Mouse (Mus musculus) testis, postnatal 10 days (tissue): ENCODE measurements around the gene Gm48551.
A peak's percentile ranks its signal among the peaks of the same experiment; 100 is the strongest.

Experiments used
- DNase-seq: peaks from one replicate; pipeline ENCODE4 v3.0.0; 2021; ENCODE audit warnings: low spot score

The Gm48551 gene

DNA sequence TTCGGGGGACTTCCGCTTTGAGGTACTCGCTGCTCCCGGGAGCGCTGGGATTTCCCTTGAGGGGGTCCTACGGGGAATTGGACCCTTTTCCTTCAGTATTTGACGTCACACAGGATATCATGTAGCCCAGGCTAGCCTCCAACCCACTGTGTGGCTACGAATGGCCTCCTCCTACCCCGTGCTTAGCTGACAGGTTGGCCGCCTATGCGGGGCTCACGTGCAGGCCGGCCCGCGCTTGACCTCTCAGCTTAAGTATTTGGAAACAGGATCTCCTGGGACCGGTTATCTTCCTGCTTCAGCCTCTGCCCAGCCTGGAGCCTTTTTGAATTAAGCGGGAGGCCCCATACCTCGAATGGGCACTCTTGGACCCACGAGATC lies 328 bp downstream of the Gm48551 start:
- no peak for DNase-seq

DNA sequence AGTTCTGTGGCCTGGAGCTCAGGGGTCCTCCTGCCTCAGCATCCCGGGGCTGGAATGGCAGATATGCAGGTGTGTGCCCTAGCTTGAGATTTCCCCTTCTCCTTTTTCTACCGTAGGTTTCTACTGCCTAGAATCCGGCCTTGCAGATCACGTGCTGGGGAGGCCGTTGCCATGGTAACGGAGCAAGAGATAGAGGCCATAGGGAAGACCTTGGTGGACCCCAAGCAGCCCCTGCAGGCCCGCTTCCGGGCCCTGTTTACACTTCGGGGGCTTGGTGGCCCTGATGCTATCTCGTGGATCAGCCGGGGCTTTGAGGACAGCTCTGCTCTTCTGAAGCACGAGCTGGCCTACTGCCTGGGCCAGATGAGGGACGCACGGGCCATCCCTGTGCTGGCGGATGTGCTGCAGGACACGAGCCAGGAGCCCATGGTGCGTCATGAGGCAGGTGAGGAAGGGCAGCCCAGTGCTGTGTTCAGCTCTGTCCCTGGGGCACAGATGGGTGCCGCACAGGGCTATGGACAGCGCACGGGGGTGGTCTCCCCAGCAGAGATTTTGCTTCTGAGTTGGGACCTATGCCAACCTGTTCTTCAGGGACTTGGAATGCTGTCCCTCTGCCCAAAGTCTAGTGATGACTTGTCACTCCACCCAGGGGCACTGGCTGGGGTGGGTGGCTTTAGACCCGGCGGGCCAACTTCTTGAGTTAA lies 1.5 kb downstream of the Gm48551 start:
- DNase-seq, result no peak

DNA sequence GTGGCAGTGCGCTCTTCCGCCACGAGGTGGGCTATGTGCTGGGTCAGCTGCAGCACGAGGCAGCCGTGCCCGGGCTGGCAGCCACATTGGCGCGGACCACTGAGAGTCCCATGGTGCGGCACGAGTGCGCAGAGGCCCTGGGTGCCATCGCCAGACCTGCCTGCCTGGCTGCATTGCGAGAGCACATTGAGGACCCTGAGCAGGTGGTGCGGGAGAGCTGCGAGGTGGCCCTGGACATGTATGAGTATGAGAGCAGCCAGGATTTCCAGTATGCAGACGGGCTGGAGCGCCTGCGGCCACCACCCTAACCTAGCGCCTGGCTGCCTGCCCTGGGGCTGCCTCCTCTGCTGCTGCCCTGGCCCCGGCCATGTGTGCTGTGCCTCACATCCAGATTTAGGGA lies 3.5 kb downstream of the Gm48551 start:
- no peak for DNase-seq

DNA sequence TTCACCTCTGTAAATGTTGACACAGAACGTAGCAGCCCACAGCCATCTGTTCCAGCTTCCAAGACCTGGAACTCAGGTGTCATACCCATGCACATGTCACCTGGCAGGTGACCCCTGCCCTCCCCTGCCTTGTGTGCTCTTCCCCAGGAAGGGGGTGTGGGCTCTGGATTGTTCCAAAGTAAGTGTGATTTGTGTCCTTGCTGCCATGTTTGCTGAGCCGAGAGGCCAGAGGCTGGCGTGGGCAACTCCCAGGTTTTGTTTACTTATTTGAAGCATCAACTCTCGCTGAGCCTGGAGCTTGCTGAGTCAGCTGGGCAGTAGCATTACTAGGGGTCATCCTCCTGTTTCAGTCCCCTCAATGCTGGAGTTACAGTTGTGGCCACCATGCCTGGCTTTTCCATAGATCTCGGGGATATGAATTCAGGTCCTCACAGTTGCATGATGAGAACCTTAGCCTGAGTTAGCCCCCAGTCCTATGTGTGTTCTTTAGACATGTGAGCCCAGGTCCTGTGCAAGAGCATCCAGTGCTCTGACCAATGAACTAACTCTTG lies 4.3 kb downstream of the Gm48551 start, which contains the start of gene Gm48552:
Gene Gm48552 (plus strand): TSS at position 501 of the 551 bp plus-strand sequence.
- DNase-seq, result no peak

DNA sequence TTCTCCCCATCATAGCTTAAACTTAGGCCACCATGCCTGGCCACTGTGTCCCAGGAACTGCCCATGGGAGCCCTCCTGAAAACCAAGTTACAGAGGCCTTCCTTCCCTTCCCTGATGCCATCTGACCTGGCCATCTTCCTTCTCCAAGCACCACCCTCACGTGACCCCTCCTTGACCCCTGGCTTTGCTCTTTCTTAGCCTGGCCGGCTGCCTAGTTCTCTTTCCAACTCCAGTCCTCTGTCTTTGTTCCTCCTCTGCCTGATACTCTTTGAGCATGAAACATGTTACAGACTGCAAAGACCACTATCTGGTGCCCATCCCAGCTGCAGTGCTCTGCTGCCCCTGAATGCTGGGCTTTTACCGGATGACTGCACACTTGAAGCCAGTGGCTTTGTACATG lies 5.1 kb downstream of the Gm48551 start:
- DNase-seq, result peak; percentile 83

DNA sequence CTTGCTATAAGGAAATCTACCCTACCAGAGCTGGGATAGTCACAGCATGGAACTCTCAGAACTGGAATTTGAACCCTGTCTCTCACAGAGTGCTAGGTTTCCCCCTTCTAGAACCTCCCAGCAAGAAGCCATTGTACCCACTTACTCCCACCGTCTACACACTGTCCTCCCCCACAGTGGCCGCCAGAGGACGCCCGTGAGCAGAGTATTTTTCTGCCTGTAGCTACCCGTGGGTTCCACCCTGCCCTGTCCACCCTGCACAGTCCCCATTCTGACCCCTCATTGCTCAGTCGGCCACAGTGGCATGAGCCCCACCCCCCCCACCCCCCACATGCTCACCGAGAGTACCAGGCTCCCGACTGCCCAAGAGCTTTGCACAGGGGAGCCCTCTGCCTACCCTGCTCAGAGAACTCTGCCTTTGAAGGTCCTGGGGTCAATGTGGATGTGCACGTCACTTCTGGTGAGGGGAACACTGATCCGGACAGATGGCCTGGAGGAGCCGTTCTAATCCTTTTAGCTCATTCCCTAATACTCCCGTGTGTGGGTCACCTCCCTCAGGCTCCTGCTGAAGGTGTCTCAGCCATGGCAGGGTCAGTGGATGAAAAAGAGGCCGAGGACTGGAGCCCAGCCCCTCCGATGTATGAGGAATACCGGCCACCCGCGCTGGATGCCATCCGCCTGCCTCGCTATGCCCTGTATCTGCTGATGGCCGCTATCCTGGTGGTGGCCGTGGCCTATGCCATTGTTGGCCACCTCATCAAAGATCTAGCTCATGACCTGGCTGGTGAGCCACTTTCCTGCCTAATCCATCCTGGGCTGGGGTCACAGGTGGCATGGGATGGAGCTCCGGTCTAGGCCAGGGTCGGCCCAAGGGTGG lies 5.8 kb downstream of the Gm48551 start:
- peak; percentile 86 for DNase-seq

DNA sequence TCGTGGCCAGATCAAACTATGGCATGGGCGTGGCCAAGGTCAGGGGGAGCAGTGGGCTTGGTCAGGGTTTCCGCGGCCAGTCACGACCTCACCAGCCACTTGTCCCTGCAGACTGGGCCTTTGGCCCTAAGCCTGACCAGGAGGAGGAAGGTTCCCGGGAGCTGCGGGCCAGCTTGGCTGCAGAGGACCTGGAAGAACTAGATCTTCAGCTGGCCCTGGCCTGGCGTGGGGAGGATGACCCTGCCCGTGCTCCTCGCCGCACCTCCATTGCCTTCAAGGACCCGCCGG lies 6.4 kb downstream of the Gm48551 start:
- no peak for DNase-seq

DNA sequence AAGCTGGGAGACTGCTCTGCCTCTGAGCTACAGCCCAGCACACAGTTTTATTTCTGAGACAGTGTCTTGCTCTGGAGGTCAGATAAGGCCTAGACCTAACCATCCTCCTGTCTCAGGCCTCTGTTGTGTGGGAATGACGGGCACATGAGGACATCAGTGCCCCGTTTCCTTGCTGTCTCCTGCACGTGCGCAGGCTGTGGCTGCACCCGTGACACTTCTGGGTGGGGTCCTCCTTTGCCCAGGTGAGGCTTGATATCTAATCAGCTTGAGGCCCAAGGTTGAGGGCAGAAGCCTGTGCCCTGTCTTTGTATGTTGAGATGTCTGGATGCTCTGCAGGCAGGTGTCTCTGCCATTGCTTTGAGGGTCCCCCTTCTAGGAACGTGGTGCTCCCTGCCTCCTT lies 8.0 kb downstream of the Gm48551 start:
- no peak for DNase-seq

DNA sequence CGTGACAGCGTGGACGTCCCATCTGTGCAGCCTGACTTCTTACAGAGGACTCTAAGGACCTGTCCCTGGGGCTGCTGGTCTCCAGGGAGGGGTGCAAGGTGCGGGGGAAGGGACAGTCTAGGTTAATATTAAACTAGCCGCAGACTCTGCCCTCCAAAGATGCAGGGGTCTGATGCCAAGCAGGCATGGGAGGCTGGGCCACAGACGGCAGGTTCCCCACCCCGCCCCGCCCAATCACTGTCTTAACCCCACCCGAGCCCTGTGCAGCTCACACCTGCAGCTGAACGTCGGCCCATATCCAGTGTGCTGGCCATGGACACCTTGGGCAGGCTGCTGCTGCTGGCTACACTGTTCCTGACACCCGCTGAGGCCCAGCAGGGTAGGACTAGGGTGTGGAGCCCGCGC lies 8.5 kb downstream of the Gm48551 start, which contains the start of gene Smim24:
Gene Smim24 (plus strand): TSS at position 271 of the 405 bp plus-strand sequence.
- DNase-seq, result no peak

DNA sequence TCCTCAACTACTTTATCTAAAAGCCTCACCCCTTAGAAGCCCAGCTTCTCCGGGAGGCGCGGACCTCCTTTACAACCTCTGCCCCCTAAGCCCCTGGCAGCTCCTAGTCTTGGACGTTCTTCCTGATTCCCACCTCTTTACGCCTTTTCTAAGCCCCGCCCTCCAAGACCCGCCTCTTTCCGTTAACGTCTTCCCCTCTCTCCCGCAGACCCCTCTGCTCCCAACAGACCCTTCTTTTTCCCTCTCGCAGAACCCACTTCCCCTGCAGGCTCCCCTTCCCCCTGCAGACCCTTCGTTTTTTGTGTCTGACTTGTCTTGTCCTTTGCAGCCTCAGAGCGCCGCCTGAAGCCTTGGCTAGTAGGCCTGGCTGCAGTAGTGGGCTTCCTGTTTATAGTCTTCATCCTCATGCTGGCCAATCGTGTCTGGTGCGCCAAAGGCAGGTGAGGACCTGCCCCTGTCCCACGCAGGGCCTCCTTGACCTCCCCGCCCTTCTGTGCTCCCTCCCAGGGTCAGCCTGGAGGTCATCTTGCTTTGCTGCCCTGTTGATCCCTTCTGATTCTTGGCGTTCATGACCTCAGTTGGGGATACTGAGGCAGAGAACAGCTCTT lies 9.3 kb downstream of the Gm48551 start:
- no peak for DNase-seq

DNA sequence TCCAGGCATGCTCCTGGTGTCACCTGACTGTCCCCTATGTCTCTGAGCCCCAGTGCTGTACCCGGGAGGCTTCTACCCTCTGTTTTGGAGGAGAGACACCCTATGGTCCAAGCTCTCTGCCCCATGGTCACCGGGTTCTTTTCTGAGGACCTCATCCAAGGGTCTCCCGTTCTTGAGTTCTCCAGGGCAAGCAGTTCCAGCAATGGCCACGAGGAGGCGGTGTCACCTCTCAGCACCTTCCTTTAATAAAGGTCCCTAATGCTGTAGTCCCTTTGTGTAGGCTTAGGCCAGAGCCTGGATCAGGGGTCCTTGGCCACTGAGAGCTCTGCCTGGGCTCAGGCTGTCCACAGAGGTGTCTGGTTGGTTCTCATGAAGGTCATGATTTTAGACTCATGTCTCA lies 10.9 kb downstream of the Gm48551 start:
- peak; percentile 88 for DNase-seq

DNA sequence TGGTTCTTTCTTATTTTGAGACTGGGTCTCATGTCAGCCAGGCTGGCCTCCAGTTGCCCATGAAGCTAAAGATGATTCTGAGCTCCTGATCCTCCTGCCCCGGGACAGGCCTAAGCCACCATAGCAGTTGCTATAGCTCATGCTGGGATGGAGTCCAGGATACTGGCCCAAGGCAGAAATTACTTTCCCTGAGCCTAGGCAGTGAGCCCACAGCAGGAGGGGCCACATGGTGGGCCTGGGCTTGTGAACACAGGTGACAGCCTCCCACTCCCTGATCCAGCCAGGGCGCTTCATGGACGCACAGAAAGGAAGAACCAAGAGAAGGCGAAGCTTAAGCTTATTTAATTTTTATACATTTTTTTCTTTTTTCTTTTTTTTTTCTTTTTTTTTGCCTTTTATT lies 11.6 kb downstream of the Gm48551 start:
- no peak for DNase-seq

DNA sequence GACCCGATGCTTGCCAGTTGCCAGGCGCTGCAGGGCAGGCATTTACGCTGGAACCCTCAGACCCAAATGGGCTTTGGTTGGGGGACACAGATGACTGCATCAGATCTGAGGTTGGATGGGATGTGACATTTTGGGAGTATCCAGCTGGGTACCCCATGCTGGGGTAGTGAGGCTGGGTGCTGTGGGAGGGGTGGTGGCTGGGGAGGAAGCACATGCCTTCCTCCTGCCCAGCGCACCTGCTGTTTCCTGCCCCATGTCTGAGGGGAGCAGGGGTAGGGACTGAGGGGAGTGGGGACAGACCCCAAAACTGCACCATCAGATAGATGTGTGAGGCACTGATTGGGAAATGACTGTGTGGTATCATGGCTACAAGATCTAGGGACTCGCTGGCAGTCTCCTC lies 12.5 kb downstream of the Gm48551 start:
- no peak for DNase-seq

DNA sequence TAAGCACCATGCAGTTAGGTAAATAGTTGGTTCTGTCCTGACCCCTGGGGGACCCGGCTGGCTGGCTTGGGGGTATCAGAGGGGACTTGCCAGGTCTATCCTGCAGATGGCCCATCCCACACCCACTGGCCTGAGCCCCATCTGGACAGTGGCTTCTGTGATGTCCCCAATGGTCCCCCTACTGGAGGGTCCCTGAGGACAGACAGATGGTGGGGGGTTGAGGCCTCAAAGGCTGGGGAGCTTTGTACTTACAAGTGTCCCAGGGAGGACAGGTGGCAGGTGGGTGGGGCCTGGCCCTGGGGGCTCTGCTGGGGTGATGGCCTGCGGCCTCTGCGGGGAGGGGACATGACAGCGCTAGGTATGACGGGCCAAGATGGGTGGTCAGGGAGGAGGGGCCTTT lies 15.0 kb downstream of the Gm48551 start:
- DNase-seq, result no peak

DNA sequence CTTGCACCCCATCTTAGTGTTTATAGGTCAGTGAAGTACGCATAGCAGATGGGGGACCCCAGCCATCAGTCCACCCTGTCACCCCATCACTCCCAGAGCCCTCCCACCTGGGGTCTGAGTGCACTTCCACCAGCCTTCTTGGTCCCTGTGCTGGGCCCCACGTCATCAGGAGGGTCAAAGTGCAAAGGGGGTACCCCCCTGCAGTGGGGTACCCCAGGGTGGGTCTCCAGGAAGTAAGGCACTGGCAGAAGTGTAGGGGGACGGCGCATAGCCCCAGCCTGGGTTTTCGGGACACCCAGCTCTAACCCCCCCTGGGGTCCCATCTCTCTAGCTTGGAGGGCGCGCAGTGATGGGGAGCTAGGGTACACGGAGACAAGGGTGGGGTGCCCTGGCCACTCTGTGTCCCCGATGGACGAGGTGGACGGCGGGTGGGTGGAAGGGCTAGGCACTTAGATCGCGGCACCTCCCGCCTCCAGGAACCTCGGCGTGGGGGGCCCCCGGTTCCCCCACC lies 15.6 kb downstream of the Gm48551 start:
- DNase-seq, result no peak

DNA sequence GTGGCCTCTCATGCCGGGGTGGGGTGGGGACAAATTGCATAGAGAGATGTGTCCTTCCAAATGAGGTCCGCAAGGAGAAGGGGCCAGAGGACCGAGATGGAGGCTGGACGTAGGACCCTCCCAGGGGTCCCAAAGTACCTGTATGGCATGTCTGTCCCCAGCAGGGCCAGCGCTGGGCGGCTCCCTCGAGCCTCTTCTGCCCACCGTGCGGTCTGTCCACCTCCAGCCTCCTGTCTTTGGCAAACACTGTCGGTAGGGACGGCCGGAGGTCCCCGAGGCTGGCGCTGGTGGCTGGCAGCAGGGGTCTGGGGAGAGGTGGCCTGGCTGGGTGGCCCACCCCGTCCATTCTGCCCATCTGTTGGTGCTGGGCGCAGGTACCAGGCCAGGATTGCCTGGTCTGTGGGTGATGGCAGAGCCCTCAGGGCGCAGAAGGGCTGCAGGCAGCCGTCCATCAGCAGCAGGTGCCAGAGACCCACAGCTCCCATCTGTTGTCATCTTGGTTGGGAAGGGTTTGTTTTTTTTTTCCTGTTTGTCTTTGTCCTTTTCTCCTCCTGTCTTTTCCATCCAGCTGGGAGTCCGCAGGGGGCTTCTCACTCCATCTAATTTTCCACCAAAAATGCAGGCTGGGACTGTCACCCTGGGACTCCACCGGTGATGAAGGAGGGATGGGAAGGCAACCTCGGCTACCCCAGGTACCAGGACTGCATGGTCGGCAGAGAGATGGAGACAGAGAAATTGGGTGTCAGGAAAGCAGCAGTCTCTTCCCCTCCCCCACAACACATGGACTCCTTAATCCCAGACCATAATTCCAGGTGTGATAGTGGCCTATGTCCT lies 16.3 kb downstream of the Gm48551 start:
- DNase-seq, result no peak

DNA sequence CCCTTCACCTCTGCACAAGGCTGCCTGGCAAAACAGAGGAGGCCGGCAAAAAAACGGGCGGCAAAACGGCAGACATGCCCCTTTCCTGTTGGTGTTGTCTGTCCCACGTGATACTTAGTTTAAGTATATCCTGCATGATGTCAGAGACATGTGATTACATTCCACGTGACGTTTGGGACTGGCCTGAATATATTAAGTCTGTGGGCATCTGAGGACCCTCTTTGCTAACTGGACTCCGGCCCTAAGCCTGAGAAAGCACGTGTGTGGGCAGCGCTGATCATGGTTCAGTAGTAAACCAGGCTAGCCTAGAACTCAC lies 16.9 kb downstream of the Gm48551 start:
- DNase-seq, result no peak

DNA sequence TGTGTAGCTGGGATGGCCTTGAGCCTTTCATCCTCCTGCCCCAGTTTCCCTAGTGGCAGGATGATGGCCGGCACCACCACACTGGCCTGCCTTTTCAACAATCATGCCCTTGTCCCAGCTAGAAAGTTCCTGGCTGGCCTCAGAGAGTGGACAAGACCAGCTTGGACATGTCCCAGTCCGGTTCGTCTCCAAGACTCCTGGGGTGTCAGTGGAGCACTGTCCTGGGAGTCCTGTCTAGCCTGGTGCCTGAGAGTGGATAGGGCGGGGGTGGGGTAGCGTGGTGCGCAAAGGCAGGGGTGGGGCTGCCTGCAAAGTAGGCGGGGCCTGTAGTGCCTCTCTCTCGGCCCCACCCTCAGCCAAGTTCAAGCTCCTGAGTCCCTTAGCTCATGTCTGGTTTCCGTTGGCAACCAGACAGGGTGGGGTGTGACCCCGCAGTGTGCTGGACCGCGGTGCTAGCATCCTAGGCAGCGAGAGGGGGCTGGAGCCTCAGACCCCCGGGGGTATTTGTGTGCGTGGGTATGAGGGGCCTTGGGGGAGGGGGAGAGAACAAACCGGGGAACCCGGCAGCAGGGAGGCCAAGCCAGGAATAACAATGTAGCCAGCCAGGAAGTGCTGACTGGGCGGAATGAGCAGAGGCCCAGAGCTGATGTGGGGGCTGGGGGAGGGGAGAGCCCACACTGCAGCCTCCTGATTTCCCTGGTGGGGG lies 17.4 kb downstream of the Gm48551 start:
- peak; percentile 86 for DNase-seq

DNA sequence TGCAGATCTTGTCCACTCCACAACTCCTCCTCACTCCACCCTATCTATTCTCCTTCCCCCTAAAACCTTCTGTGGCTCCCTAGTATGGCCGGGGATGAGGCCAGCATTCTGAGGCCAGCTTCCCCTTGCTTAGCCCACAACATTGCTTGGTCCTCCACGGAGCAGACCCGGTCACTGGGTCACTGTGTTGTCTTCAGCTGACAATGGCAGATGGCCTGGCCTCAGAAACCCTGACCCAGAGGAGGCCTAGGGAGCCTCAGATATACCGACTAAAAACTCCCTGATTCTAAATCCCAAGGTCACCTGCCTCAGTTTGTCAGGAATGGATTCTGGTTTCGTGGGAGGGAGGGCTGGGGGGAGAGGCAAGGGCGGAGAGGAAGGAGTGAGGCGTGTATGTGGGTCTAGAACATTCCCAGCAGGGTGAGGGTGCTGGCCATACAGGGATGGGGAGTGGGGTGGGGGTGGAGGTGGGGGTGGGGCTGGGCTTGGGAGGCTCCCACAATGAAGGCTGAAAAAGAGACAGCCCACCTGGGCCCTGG lies 18.0 kb downstream of the Gm48551 start:
- no peak for DNase-seq

DNA sequence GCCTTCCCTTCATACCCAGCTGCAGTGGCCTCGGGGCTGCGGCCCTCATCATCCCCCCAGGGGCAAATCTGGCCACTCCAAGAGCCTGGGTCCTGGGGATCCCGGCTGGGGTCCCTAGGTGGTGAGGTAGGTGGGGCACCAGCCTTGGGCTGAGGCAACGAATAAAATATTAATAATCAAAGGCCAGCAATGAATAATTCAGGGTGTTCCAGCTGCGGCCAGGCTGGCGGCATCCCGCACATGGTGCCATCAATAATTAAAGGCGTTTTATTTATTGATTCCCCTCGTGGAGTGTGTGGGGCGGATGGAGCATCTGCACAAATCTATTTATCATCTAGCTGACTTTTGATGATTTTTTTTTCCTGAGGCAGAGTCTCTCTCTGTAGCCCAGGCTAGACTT lies 19.2 kb downstream of the Gm48551 start:
- no peak for DNase-seq

DNA sequence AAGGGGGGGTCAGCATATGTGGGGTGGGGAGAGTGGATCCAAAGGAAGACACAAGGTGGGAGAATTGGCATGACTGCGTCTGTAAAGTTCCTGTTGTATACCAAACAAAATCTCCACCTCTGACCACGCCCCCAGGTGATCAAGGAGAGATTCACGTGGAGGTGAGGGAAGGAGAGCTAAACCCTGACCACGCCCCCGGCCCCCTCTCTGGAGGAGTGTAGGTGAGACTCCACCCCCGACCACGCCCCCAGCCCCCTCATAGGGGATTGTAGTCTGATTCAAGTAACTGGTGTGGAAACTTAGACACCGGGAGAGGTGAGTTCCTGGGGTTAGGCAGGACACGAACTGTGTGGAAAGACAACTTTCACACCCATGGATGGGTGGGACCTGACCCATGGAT lies 19.8 kb downstream of the Gm48551 start:
- peak; percentile 81 for DNase-seq
